Mouse (Mus musculus) cerebellum, adult 11-12 months (tissue): ENCODE measurements around the gene Ptcd1.
"Not testable (repeated sequence)": the region's sequence is repeated elsewhere in the genome, so short reads cannot be mapped to it uniquely, and the experiment has no call there.

Experiments used
- DNase-seq: peaks from one replicate; pipeline ENCODE4 v3.0.0; 2022

The Ptcd1 gene

GRCm38 (mm10) chr5:145113416-145113815 lies 53.5 kb downstream of the Ptcd1 start:
- no peak for DNase-seq

GRCm38 (mm10) chr5:145112566-145112965 lies 54.3 kb downstream of the Ptcd1 start:
- DNase-seq = no peak

GRCm38 (mm10) chr5:145110401-145110800 lies 56.5 kb downstream of the Ptcd1 start:
- no peak for DNase-seq

- DNase-seq = no peak
Observed at GRCm38 (mm10) chr5:145105694-145106275, 61.1 kb downstream of the Ptcd1 start.

GRCm38 (mm10) chr5:145104328-145104727 lies 62.6 kb downstream of the Ptcd1 start:
- no peak for DNase-seq

GRCm38 (mm10) chr5:145102706-145103105 lies 64.2 kb downstream of the Ptcd1 start:
- no peak for DNase-seq

- not testable (repeated sequence) for DNase-seq
Observed at GRCm38 (mm10) chr5:145101451-145101850, 65.5 kb downstream of the Ptcd1 start.

GRCm38 (mm10) chr5:145100960-145101359 lies 65.9 kb downstream of the Ptcd1 start:
- DNase-seq = no peak

- DNase-seq = no peak
Observed at GRCm38 (mm10) chr5:145098340-145098821, 68.5 kb downstream of the Ptcd1 start.
